Mouse (Mus musculus) limb, embryonic 12.5 days (tissue): ENCODE results near the gene Pip5k1b. TPM values are rescaled to one million over a fixed set of nuclear protein-coding genes. Genes with fewer than 3 reads are reported as not detected.

Experiments used
- ATAC-seq: fragments of 200-750 bp; cut with Nextera tagmentation; 2 replicates; pipeline ENCODE4 v1.8.0; 2017; ENCODE audit warnings: low read depth, moderate TSS enrichment; ENCODE audit not compliant: insufficient number of reproducible peaks, insufficient read depth, low FRiP score, low TSS enrichment
- H3K27ac ChIP-seq: fragments of 300-500 bp; sonication (generic); 2 replicates; pipeline ENCODE4 v1.5.1; 2016; ENCODE audit warnings: mild to moderate bottlenecking, moderate library complexity
- H3K27me3 ChIP-seq: fragments of 300-500 bp; sonication (generic); 2 replicates; pipeline ENCODE4 v1.6.1; 2016; ENCODE audit warnings: mild to moderate bottlenecking, moderate library complexity
- H3K36me3 ChIP-seq: fragments of 300-500 bp; sonication (generic); 2 replicates; pipeline ENCODE4 v1.6.1; 2016; ENCODE audit warnings: mild to moderate bottlenecking, moderate library complexity
- H3K4me1 ChIP-seq: fragments of 300-500 bp; sonication (generic); replicated peaks from 2 replicates; pipeline ENCODE4 v1.6.1; 2016
- H3K4me2 ChIP-seq: fragments of 300-500 bp; sonication (generic); 2 replicates; pipeline ENCODE4 v1.6.1; 2016; ENCODE audit warnings: mild to moderate bottlenecking, moderate library complexity
- H3K4me3 ChIP-seq: fragments of 300-500 bp; sonication (generic); replicated peaks from 2 replicates; pipeline ENCODE4 v1.5.1; 2016; ENCODE audit warnings: mild to moderate bottlenecking
- H3K9ac ChIP-seq: fragments of 300-500 bp; sonication (generic); replicated peaks from 2 replicates; pipeline ENCODE4 v1.6.1; 2016; ENCODE audit warnings: mild to moderate bottlenecking, moderate library complexity
- H3K9me3 ChIP-seq: fragments of 300-500 bp; sonication (generic); 2 replicates; pipeline ENCODE4 v1.6.1; 2016; ENCODE audit warnings: mild to moderate bottlenecking, moderate library complexity
- WGBS: fragments of 180-500 bp; shearing (Covaris S2); methylation state at CpG from one replicate; pipeline ENCODE4 v1.1.7; 2016; 5-methylcytosine and 5-hydroxymethylcytosine counted together
- polyA plus RNA-seq: library from polyadenylated mRNA; unstranded; fragments of >200 nt; fragmentation: Nextera tagmentation; extraction: Ambion mirVana; gene quantifications from 2 replicates; pipeline ENCODE4 v1.2.1, GENCODE M21; 2016

Pip5k1b gene
- polyA plus RNA-seq, 1 experiment from 2014 or later: 0.56 TPM

GRCm38 (mm10) chr19:24434291-24434690 lies 121.4 kb downstream of the Pip5k1b start:
- Histone ChIP-seq H3K27ac (no peak overlapping the region), H3K9me3 (no peaks in the 10 kb centered on the region), H3K4me1 (peaks cover 3% of the 10 kb centered on the region; the same call in 1 of the 2 replicates), H3K4me3 (no peak overlapping the region), H3K27me3 (no peaks in the 10 kb centered on the region), H3K9ac (no peak overlapping the region), H3K36me3 (no peaks in the 10 kb centered on the region), H3K4me2 (no peak overlapping the region)
- no peak for ATAC-seq
- 77% methylated on average over 6 of the region's 6 CpGs for WGBS

GRCm38 (mm10) chr19:24432447-24432846 lies 123.2 kb downstream of the Pip5k1b start:
- H3K4me1 ChIP-seq: peaks cover 3% of the 10 kb centered on the region; the same call in 1 of the 2 replicates
- no peak overlapping the region for H3K4me2 ChIP-seq
- WGBS: 78% methylated on average over 5 of the region's 5 CpGs
- H3K9ac ChIP-seq: no peak overlapping the region
- no peaks in the 10 kb centered on the region for H3K27me3 ChIP-seq
- no peak overlapping the region for H3K4me3 ChIP-seq
- H3K27ac ChIP-seq: no peak overlapping the region
- H3K9me3 ChIP-seq: no peaks in the 10 kb centered on the region
- no peaks in the 10 kb centered on the region for H3K36me3 ChIP-seq
- ATAC-seq: no peak

- Histone ChIP-seq H3K27ac (no peak overlapping the region), H3K36me3 (no peaks in the 10 kb centered on the region), H3K4me3 (no peak overlapping the region), H3K9me3 (no peaks in the 10 kb centered on the region), H3K4me2 (no peak overlapping the region), H3K4me1 (peaks cover 3% of the 10 kb centered on the region; the same call in 1 of the 2 replicates), H3K9ac (no peak overlapping the region), H3K27me3 (no peaks in the 10 kb centered on the region)
- no peak for ATAC-seq
- 94% methylated on average over 2 of the region's 2 CpGs for WGBS
These were observed 124.3 kb downstream of the Pip5k1b start for GRCm38 (mm10) chr19:24431381-24431780.

GRCm38 (mm10) chr19:24428011-24428410 lies 127.7 kb downstream of the Pip5k1b start:
- 89% methylated on average over 3 of the region's 3 CpGs for WGBS
- no peak for ATAC-seq
- H3K4me1 ChIP-seq: peaks cover 5% of the 10 kb centered on the region; the same call in 1 of the 2 replicates
- H3K4me2 ChIP-seq: no peak overlapping the region
- no peaks in the 10 kb centered on the region for H3K9me3 ChIP-seq
- no peak overlapping the region for H3K27ac ChIP-seq
- no peak overlapping the region for H3K4me3 ChIP-seq
- H3K36me3 ChIP-seq: no peaks in the 10 kb centered on the region
- H3K9ac ChIP-seq: no peak overlapping the region
- no peaks in the 10 kb centered on the region for H3K27me3 ChIP-seq

- H3K27me3 ChIP-seq: no peaks in the 10 kb centered on the region
- H3K27ac ChIP-seq: no peak overlapping the region
- no peak for ATAC-seq
- no peak overlapping the region for H3K4me2 ChIP-seq
- peaks cover 5% of the 10 kb centered on the region for H3K4me1 ChIP-seq
- H3K36me3 ChIP-seq: no peaks in the 10 kb centered on the region
- H3K9me3 ChIP-seq: no peaks in the 10 kb centered on the region
- no peak overlapping the region for H3K4me3 ChIP-seq
- no peak overlapping the region for H3K9ac ChIP-seq
- 58% methylated on average over 4 of the region's 4 CpGs for WGBS
These were observed 128.4 kb downstream of the Pip5k1b start for GRCm38 (mm10) chr19:24427258-24427657.

GRCm38 (mm10) chr19:24426759-24427181 lies 128.9 kb downstream of the Pip5k1b start:
- ATAC-seq: no peak
- no peak overlapping the region for H3K4me3 ChIP-seq
- no peak overlapping the region for H3K9ac ChIP-seq
- peaks cover 5% of the 10 kb centered on the region for H3K4me1 ChIP-seq
- 81% methylated on average over 7 of the region's 7 CpGs for WGBS
- H3K27me3 ChIP-seq: no peaks in the 10 kb centered on the region
- no peak overlapping the region for H3K27ac ChIP-seq
- no peaks in the 10 kb centered on the region for H3K9me3 ChIP-seq
- H3K4me2 ChIP-seq: no peak overlapping the region
- no peaks in the 10 kb centered on the region for H3K36me3 ChIP-seq

- H3K4me2 ChIP-seq: no peak overlapping the region
- H3K27ac ChIP-seq: no peak overlapping the region
- no peaks in the 10 kb centered on the region; the same call in 1 of the 2 replicates for H3K4me1 ChIP-seq
- no peaks in the 10 kb centered on the region for H3K27me3 ChIP-seq
- no peak overlapping the region for H3K4me3 ChIP-seq
- H3K9me3 ChIP-seq: no peaks in the 10 kb centered on the region
- WGBS: 75% methylated on average over 3 of the region's 3 CpGs
- H3K9ac ChIP-seq: no peak overlapping the region
- ATAC-seq: no peak
- H3K36me3 ChIP-seq: no peaks in the 10 kb centered on the region
These were observed 137.6 kb downstream of the Pip5k1b start for GRCm38 (mm10) chr19:24418030-24418429.

GRCm38 (mm10) chr19:24417659-24418004 lies 138.0 kb downstream of the Pip5k1b start:
- Histone ChIP-seq H3K4me3 (no peak overlapping the region), H3K4me1 (no peaks in the 10 kb centered on the region; the same call in 1 of the 2 replicates), H3K4me2 (no peak overlapping the region), H3K9ac (no peak overlapping the region), H3K27me3 (no peaks in the 10 kb centered on the region), H3K36me3 (no peaks in the 10 kb centered on the region), H3K27ac (no peak overlapping the region), H3K9me3 (no peaks in the 10 kb centered on the region)
- no peak for ATAC-seq
- 73% methylated on average over 3 of the region's 3 CpGs for WGBS

GRCm38 (mm10) chr19:24416975-24417658 lies 138.6 kb downstream of the Pip5k1b start:
- Histone ChIP-seq H3K4me3 (no peak overlapping the region), H3K27me3 (no peaks in the 10 kb centered on the region), H3K4me2 (no peak overlapping the region), H3K36me3 (no peaks in the 10 kb centered on the region), H3K9me3 (no peaks in the 10 kb centered on the region), H3K27ac (no peak overlapping the region), H3K9ac (no peak overlapping the region), H3K4me1 (no peaks in the 10 kb centered on the region)
- no peak for ATAC-seq
- 82% methylated on average over 9 of the region's 9 CpGs for WGBS

- ATAC-seq: no peak
These were observed 139.7 kb downstream of the Pip5k1b start for GRCm38 (mm10) chr19:24415778-24416621.

GRCm38 (mm10) chr19:24408863-24409564 lies 146.7 kb downstream of the Pip5k1b start:
- no peaks in the 10 kb centered on the region for H3K36me3 ChIP-seq
- H3K4me1 ChIP-seq: no peaks in the 10 kb centered on the region
- H3K27ac ChIP-seq: no peak overlapping the region
- no peaks in the 10 kb centered on the region for H3K27me3 ChIP-seq
- no peak overlapping the region for H3K9ac ChIP-seq
- H3K4me3 ChIP-seq: no peak overlapping the region
- H3K9me3 ChIP-seq: no peaks in the 10 kb centered on the region
- 84% methylated on average over 11 of the region's 11 CpGs for WGBS
- no peak overlapping the region for H3K4me2 ChIP-seq
- ATAC-seq: no peak

More at GRCm38 (mm10) chr19:24415778-24416621, 139.7 kb downstream of the Pip5k1b start:
- no peaks in the 10 kb centered on the region for H3K9me3 ChIP-seq
- H3K27me3 ChIP-seq: no peaks in the 10 kb centered on the region
- no peak overlapping the region for H3K4me3 ChIP-seq
- no peak overlapping the region for H3K27ac ChIP-seq
- no peak overlapping the region for H3K9ac ChIP-seq
- no peaks in the 10 kb centered on the region for H3K36me3 ChIP-seq
- H3K4me2 ChIP-seq: no peak overlapping the region
- 83% methylated on average over 8 of the region's 8 CpGs for WGBS
- no peaks in the 10 kb centered on the region for H3K4me1 ChIP-seq
